Mouse (Mus musculus): ENCODE measurements around the gene Poln.

GRCm38 (mm10) chr5:34217756-34218155, 48.5 kb upstream of the Poln start:
- TF ChIP-seq POLR2A (IDR thresholded peaks at IDR 0.05; ENCODE audit: borderline replicate concordance, low read depth, low read length) (no peak), CTCF (IDR thresholded peaks at IDR 0.05; ENCODE audit: low read depth, low read length) (no peak)

Data from bone marrow macrophage, adult 2 months (primary cell).